Mouse (Mus musculus) lung, adult 2 months (tissue): ENCODE results near the gene Dolk. TPM values are rescaled to one million over a fixed set of nuclear protein-coding genes. Genes with fewer than 3 reads are reported as not detected.

Source experiments
- DNase-seq: peaks from one replicate; pipeline ENCODE4 v3.0.0; 2022
- H3K4me1 ChIP-seq: fragments of 200-500 bp; 2 replicates; pipeline ENCODE4 v1.6.1; 2011; ENCODE audit warnings: low read length; ENCODE audit not compliant: control insufficient read depth, insufficient read depth
- H3K4me3 ChIP-seq: fragments of 200-500 bp; replicated peaks from 2 replicates; pipeline ENCODE3; 2011; ENCODE audit warnings: low read depth, mild to moderate bottlenecking, control low read depth, low read length; ENCODE audit errors: extremely low read depth
- CTCF ChIP-seq: fragments of 200-500 bp; IDR thresholded peaks from 2 replicates; pipeline ENCODE4 v1.5.1; 2011; ENCODE audit warnings: mild to moderate bottlenecking, low read length, control low read depth; ENCODE audit not compliant: insufficient read depth
- POLR2A ChIP-seq: fragments of 200-500 bp; IDR thresholded peaks from 2 replicates; pipeline ENCODE4 v1.6.1; 2011; ENCODE audit warnings: low read depth, mild to moderate bottlenecking, control low read depth, low read length, borderline replicate concordance; ENCODE audit errors: extremely low read depth
- WGBS: fragments of 180-500 bp; shearing (Covaris S2); methylation state at CpG from one replicate; pipeline ENCODE4 v1.1.7; 2018; 5-methylcytosine and 5-hydroxymethylcytosine counted together
- polyA plus RNA-seq: library from polyadenylated mRNA; depleted of rRNA; stranded (reverse); fragments of >200 nt; gene quantifications from 2 replicates; pipeline ENCODE4 v1.2.3, GENCODE M21; 2012

The Dolk gene
- polyA plus RNA-seq, 1 experiment: 22.2 TPM

- 80% methylated on average over 3 of the region's 3 CpGs for WGBS
- no peaks in the 10 kb centered on the region for H3K4me1 ChIP-seq
- no peak for DNase-seq
- H3K4me3 ChIP-seq: no peak overlapping the region
- no peak for TF ChIP-seq POLR2A
- TF ChIP-seq CTCF: no peak
These were observed 23.2 kb upstream of the Dolk start for GRCm38 (mm10) chr2:30309351-30309750.

- H3K4me1 ChIP-seq: no peaks in the 10 kb centered on the region
- TF ChIP-seq POLR2A (no peak), CTCF (no peak)
- no peak overlapping the region for H3K4me3 ChIP-seq
- no peak for DNase-seq
- WGBS: 82% methylated on average over 7 of the region's 7 CpGs
These were observed 20.0 kb upstream of the Dolk start for GRCm38 (mm10) chr2:30306087-30306486.

- no peak for DNase-seq
- no peak overlapping the region for H3K4me3 ChIP-seq
- no peaks in the 10 kb centered on the region for H3K4me1 ChIP-seq
- whole genome bisulfite sequencing: 85% methylated on average over 5 of the region's 5 CpGs
- TF ChIP-seq CTCF (no peak), POLR2A (no peak)
These were observed 13.8 kb upstream of the Dolk start for GRCm38 (mm10) chr2:30299966-30300365.

- Histone ChIP-seq H3K4me3 (no peak overlapping the region), H3K4me1 (no peaks in the 10 kb centered on the region)
- no peak for TF ChIP-seq CTCF
- TF ChIP-seq POLR2A: no peak
- 74% methylated on average over 3 of the region's 3 CpGs for WGBS
- DNase-seq: no peak
These were observed 13.4 kb upstream of the Dolk start for GRCm38 (mm10) chr2:30299525-30299924.

- DNase-seq: no peak
- WGBS: under 1% methylated on average over 10 of the region's 10 CpGs
- TF ChIP-seq POLR2A: no peak
- TF ChIP-seq CTCF: no peak
- H3K4me1 ChIP-seq: peaks cover 11% of the 10 kb centered on the region
- peak overlapping the region; percentile 75 for H3K4me3 ChIP-seq
These were observed 866 bp upstream of the Dolk start for GRCm38 (mm10) chr2:30287027-30287373.

GRCm38 (mm10) chr2:30285416-30286181, 535 bp downstream of the Dolk start:
- WGBS: 9% methylated on average over 38 of the region's 38 CpGs
- DNase-seq: peak; percentile 22
- Histone ChIP-seq H3K4me3 (peak overlapping the region; percentile 75), H3K4me1 (peaks cover 11% of the 10 kb centered on the region)
- TF ChIP-seq CTCF (no peak), POLR2A (no peak)

- peak overlapping the region; percentile 75 for H3K4me3 ChIP-seq
- TF ChIP-seq POLR2A (no peak), CTCF (no peak)
- DNase-seq: no peak
- H3K4me1 ChIP-seq: peaks cover 11% of the 10 kb centered on the region
- 88% methylated on average over 5 of the region's 5 CpGs for WGBS
These were observed 1.1 kb downstream of the Dolk start for GRCm38 (mm10) chr2:30285004-30285403.

GRCm38 (mm10) chr2:30283193-30283592, 2.9 kb downstream of the Dolk start:
- H3K4me3 ChIP-seq: no peak overlapping the region
- peaks cover 11% of the 10 kb centered on the region for H3K4me1 ChIP-seq
- DNase-seq: no peak
- WGBS: 74% methylated on average over 2 of the region's 2 CpGs
- TF ChIP-seq POLR2A: no peak
- TF ChIP-seq CTCF: no peak

GRCm38 (mm10) chr2:30281651-30282050, 4.5 kb downstream of the Dolk start:
- no peak for DNase-seq
- TF ChIP-seq CTCF (no peak), POLR2A (no peak)
- H3K4me3 ChIP-seq: no peak overlapping the region
- 71% methylated on average over 3 of the region's 3 CpGs for WGBS
- H3K4me1 ChIP-seq: peaks cover 8% of the 10 kb centered on the region

- no peak for TF ChIP-seq POLR2A
- TF ChIP-seq CTCF: no peak
- Histone ChIP-seq H3K4me1 (peaks cover 7% of the 10 kb centered on the region), H3K4me3 (no peak within 1 kb of the TSS)
- DNase-seq: no peak
- 90% methylated on average over 11 of the region's 11 CpGs for WGBS
These were observed 5.4 kb downstream of the Dolk start, which contains the start of gene Gm28038 for GRCm38 (mm10) chr2:30280743-30281142. Gene Gm28038 (plus strand): TSS chr2:30281043.
